Mouse (Mus musculus): ENCODE results near the gene Cops8. TPM values are rescaled to one million over a fixed set of nuclear protein-coding genes. Genes with fewer than 3 reads are reported as not detected.
A peak's percentile ranks its signal among the peaks of the same experiment; 100 is the strongest.

Cops8 gene
- polyA plus RNA-seq (2014; fragmentation: Nextera tagmentation; extraction: Ambion mirVana): 235 and 239 TPM in 2 replicates

DNA sequence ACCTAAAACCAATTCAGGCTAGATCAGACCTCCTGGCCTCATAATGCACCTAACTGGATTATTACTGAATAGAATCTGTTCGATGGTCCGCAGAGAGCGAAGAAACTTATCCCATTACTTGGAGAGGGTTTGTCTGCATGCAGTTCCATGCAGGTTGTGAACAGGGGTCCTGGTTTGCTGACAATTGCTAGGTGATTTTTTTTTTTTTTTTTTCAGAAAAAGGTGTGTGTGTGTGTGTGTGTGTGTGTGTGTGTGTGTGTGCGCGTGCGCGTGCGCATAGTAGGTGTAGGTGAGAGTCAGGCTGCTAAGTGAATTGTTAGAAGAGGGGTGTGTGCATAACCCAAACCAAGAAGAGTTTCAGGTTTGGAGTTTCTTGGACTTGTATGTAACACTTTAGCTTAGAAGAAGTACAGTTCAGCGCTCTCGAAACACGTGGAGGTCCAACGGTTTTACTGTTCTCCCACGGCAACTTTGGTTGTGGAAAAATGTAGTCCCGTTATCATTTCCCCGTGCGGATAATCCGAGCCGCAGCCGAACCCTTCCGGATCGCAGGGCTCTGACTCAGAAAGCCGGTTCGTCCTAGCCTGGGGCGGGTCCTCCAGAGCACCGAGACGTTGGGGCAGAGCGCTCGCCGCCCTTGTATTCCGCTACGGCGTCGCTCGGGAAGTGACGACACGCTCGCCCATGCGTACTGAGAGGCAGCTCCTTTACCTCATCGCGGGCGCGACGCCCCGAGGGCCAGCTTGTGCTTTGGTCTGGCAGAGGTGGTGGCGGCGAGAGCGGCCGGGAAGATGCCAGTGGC, at the start of gene Cops8:
Gene Cops8 (plus strand): TSS at position 223 of the 802 bp plus-strand sequence.
- H3K4me2 ChIP-seq (ENCODE audit: low read depth, low read length): peak within 1 kb of the TSS; percentile 53
- H3K4me1 ChIP-seq (ENCODE audit: control insufficient read depth, insufficient read depth, low read length): no peaks in the 10 kb centered on the region
- ATAC-seq (replicated peaks; ENCODE audit: insufficient number of reproducible peaks, low FRiP score, low TSS enrichment, low read depth) (peak; percentile 98), DNase-seq (ENCODE audit: low spot score) (peak; percentile 98)
- no peak within 1 kb of the TSS; the same call in 1 of the 2 replicates for H3K27ac ChIP-seq (replicated peaks; ENCODE audit: low read depth, low read length)
- 4% methylated on average over 48 of the region's 48 CpGs for WGBS
- no peaks in the 10 kb centered on the region for H3K27me3 ChIP-seq (ENCODE audit: control insufficient read depth, insufficient read depth, low read length)
- H3K4me3 ChIP-seq (ENCODE audit: low read depth, low read length): peak within 1 kb of the TSS; percentile 87
- peak within 1 kb of the TSS; percentile 88 for H3K9ac ChIP-seq (replicated peaks; ENCODE audit: low read length)
- peaks cover 3% of the 10 kb centered on the region for H3K36me3 ChIP-seq (replicated peaks; ENCODE audit: control insufficient read depth, insufficient read depth, low read depth, low read length)
- H3K9me3 ChIP-seq (replicated peaks; ENCODE audit: control insufficient read depth, low read length): no peaks in the 10 kb centered on the region

DNA sequence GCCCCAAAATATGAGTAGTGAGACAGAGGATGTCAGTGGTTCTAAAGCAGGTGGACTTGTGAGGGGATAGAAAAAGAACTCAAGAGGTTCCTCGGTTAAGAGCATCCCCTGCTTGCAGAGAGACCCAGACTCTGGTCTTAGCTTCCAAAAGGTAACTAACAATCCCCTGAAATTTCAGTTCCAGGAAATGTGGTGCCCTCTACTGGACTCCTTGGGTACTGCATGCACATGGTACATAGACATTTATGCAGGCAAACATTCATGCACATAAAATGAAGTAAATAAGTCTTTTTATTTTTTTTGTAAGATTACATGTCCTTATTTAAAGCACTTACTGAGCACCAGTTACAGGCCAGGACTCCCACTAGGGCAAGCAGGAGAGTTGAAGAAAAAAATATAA, 45.6 kb upstream of the Cops8 start:
- peak; percentile 54 for DNase-seq (ENCODE audit: low spot score)
- WGBS: 63% methylated on average over 1 of the region's 1 CpGs
- H3K9me3 ChIP-seq (replicated peaks; ENCODE audit: control insufficient read depth, low read length): no peaks in the 10 kb centered on the region
- no peak overlapping the region for H3K4me2 ChIP-seq (ENCODE audit: low read depth, low read length)
- no peaks in the 10 kb centered on the region for H3K36me3 ChIP-seq (replicated peaks; ENCODE audit: control insufficient read depth, insufficient read depth, low read depth, low read length)
- no peak overlapping the region for H3K27ac ChIP-seq (replicated peaks; ENCODE audit: low read depth, low read length)
- no peak overlapping the region for H3K9ac ChIP-seq (replicated peaks; ENCODE audit: low read length)
- no peak for ATAC-seq (replicated peaks; ENCODE audit: insufficient number of reproducible peaks, low FRiP score, low TSS enrichment, low read depth)
- no peak overlapping the region for H3K4me3 ChIP-seq (ENCODE audit: low read depth, low read length)
- H3K4me1 ChIP-seq (ENCODE audit: control insufficient read depth, insufficient read depth, low read length): peaks cover 3% of the 10 kb centered on the region
- no peaks in the 10 kb centered on the region for H3K27me3 ChIP-seq (ENCODE audit: control insufficient read depth, insufficient read depth, low read length)

DNA sequence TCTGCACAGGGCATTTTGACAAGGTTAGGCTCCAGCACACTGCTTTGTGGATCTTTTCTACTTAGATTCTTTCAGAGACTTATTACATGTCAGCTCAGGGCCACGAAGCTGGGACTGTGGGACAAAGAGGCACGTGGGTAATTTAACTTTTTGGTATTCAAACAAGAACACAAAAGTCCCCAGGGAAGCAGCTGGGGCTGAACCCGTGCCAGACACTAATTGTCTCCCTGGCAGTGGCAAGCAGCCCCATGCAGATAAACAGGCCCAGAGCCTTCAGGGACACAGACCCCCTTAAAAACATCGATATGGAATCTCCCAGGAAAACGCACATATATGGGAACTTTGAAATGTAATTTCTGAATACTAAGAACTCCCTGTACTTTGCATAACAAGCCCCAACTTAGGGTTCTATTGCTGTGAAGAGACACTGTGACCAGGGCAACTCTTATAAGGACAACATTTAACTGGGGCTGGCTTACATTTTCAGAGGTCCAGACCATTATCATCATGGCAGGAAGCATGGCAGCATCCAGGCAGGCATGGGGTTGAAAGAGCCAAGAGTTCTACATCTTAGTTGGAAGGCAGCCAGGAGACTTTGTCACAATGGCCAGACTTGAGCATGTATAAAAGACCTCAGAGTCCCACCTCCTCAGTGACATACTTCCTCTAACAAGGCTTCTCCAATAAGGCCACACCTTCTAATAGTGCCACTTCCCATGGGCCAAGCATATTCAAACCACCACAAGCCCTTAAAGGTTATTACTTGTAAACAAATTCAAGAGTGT, 41.6 kb upstream of the Cops8 start:
- H3K4me1 ChIP-seq (ENCODE audit: control insufficient read depth, insufficient read depth, low read length): no peaks in the 10 kb centered on the region
- no peak for ATAC-seq (replicated peaks; ENCODE audit: insufficient number of reproducible peaks, low FRiP score, low TSS enrichment, low read depth)
- DNase-seq (ENCODE audit: low spot score): no peak
- no peak overlapping the region for H3K9ac ChIP-seq (replicated peaks; ENCODE audit: low read length)
- no peak overlapping the region for H3K4me3 ChIP-seq (ENCODE audit: low read depth, low read length)
- H3K27me3 ChIP-seq (ENCODE audit: control insufficient read depth, insufficient read depth, low read length): no peaks in the 10 kb centered on the region
- no peaks in the 10 kb centered on the region for H3K36me3 ChIP-seq (replicated peaks; ENCODE audit: control insufficient read depth, insufficient read depth, low read depth, low read length)
- 68% methylated on average over 5 of the region's 5 CpGs for WGBS
- H3K27ac ChIP-seq (replicated peaks; ENCODE audit: low read depth, low read length): no peak overlapping the region
- H3K9me3 ChIP-seq (replicated peaks; ENCODE audit: control insufficient read depth, low read length): no peaks in the 10 kb centered on the region
- H3K4me2 ChIP-seq (ENCODE audit: low read depth, low read length): no peak overlapping the region

DNA sequence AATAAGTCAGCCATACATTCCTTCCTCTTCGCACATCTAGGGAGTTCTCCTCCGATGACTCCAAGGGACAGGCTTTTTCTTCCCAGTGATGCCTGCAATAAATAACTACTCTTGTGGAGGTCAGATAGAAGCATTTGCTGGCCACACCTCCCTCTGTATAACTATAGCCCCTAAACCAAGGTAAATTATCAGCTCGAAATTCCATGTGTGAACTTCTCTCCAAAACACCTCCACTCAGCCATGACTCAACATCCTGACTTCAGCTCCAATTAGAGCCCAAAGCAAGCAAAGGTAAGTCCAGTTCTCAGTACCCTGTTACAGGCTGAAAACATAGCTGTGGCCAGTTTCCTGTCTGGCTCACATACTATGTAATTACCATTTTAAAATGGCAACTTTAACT, 38.8 kb upstream of the Cops8 start:
- WGBS: 86% methylated on average over 3 of the region's 3 CpGs
- H3K4me1 ChIP-seq (ENCODE audit: control insufficient read depth, insufficient read depth, low read length): no peaks in the 10 kb centered on the region

DNA sequence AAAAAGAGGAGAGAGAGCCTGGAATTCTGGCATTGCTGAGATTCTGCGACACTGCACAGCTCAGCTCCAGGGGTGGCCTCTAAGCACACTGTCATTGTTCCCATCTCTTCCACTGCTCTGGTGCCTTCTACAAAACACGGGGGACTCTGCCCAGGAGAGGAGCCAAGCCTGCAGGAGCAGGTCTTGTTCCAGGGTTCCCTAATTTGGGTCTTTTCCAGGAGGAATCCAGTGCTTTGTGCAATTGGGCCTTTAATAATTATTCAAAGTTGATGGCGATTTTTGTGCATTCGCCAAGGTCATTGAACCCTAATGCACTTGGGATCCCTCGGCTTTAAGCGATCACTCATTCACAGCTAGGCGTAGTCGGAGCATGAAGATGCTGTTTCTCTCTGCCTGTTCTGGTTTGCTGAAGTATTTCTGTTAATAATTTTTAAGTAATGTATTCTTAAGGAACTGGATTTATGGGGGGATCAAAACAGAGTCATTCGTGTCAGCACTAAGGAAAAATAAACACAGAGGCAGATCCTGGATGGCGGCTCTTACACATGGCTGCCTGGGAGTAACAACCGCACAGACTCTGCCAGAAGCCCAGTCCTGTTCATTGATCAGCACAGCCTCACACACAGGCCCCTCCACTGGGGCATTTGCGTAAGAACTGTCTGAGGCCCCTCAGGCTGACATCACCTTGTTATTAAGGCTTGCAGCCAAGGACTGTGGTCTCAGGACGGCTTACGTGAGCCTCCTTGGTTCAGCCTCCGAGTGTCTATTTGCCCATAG, 35.9 kb upstream of the Cops8 start:
- no peak overlapping the region for H3K27ac ChIP-seq (replicated peaks; ENCODE audit: low read depth, low read length)
- no peaks in the 10 kb centered on the region for H3K27me3 ChIP-seq (ENCODE audit: control insufficient read depth, insufficient read depth, low read length)
- no peak overlapping the region for H3K4me3 ChIP-seq (ENCODE audit: low read depth, low read length)
- DNase-seq (ENCODE audit: low spot score): no peak
- H3K4me2 ChIP-seq (ENCODE audit: low read depth, low read length): no peak overlapping the region
- no peak overlapping the region for H3K9ac ChIP-seq (replicated peaks; ENCODE audit: low read length)
- H3K36me3 ChIP-seq (replicated peaks; ENCODE audit: control insufficient read depth, insufficient read depth, low read depth, low read length): no peaks in the 10 kb centered on the region
- 67% methylated on average over 15 of the region's 15 CpGs for WGBS
- ATAC-seq (replicated peaks; ENCODE audit: insufficient number of reproducible peaks, low FRiP score, low TSS enrichment, low read depth): no peak
- H3K9me3 ChIP-seq (replicated peaks; ENCODE audit: control insufficient read depth, low read length): no peaks in the 10 kb centered on the region
- no peaks in the 10 kb centered on the region for H3K4me1 ChIP-seq (ENCODE audit: control insufficient read depth, insufficient read depth, low read length)

More for the DNA sequence above, 38.8 kb upstream of the Cops8 start:
- no peak overlapping the region for H3K4me3 ChIP-seq (ENCODE audit: low read depth, low read length)
- H3K4me2 ChIP-seq (ENCODE audit: low read depth, low read length): no peak overlapping the region
- H3K27ac ChIP-seq (replicated peaks; ENCODE audit: low read depth, low read length): no peak overlapping the region
- ATAC-seq (replicated peaks; ENCODE audit: insufficient number of reproducible peaks, low FRiP score, low TSS enrichment, low read depth) (no peak), DNase-seq (ENCODE audit: low spot score) (no peak)
- no peaks in the 10 kb centered on the region for H3K27me3 ChIP-seq (ENCODE audit: control insufficient read depth, insufficient read depth, low read length)
- H3K9me3 ChIP-seq (replicated peaks; ENCODE audit: control insufficient read depth, low read length): no peaks in the 10 kb centered on the region
- H3K9ac ChIP-seq (replicated peaks; ENCODE audit: low read length): no peak overlapping the region
- H3K36me3 ChIP-seq (replicated peaks; ENCODE audit: control insufficient read depth, insufficient read depth, low read depth, low read length): no peaks in the 10 kb centered on the region

DNA sequence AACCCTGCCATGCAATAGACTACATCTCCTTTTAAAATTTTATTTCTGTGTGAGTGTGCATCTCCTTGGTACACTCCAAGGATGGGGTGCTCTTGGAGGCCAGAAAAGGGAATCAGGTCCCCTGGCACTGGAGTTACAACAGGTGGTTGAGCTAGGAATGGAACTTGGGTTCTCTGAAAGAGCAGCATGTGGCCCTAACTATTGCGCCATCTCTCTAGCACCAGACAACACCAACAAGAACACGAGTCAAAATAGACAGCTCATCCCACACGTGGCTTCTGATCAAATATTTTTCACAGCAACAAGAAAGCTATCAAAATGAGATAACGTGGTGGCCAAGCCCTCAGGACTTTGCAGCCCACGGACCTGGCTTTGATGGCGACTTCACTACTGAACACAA, 28.9 kb upstream of the Cops8 start:
- Histone ChIP-seq H3K4me2 (ENCODE audit: low read depth, low read length) (no peak overlapping the region), H3K27me3 (ENCODE audit: control insufficient read depth, insufficient read depth, low read length) (no peaks in the 10 kb centered on the region), H3K9ac (replicated peaks; ENCODE audit: low read length) (no peak overlapping the region), H3K4me1 (ENCODE audit: control insufficient read depth, insufficient read depth, low read length) (no peaks in the 10 kb centered on the region), H3K27ac (replicated peaks; ENCODE audit: low read depth, low read length) (no peak overlapping the region), H3K4me3 (ENCODE audit: low read depth, low read length) (no peak overlapping the region), H3K36me3 (replicated peaks; ENCODE audit: control insufficient read depth, insufficient read depth, low read depth, low read length) (no peaks in the 10 kb centered on the region), H3K9me3 (replicated peaks; ENCODE audit: control insufficient read depth, low read length) (no peaks in the 10 kb centered on the region)
- DNase-seq (ENCODE audit: low spot score) (no peak), ATAC-seq (replicated peaks; ENCODE audit: insufficient number of reproducible peaks, low FRiP score, low TSS enrichment, low read depth) (no peak)
- WGBS: 88% methylated on average over 6 of the region's 6 CpGs

DNA sequence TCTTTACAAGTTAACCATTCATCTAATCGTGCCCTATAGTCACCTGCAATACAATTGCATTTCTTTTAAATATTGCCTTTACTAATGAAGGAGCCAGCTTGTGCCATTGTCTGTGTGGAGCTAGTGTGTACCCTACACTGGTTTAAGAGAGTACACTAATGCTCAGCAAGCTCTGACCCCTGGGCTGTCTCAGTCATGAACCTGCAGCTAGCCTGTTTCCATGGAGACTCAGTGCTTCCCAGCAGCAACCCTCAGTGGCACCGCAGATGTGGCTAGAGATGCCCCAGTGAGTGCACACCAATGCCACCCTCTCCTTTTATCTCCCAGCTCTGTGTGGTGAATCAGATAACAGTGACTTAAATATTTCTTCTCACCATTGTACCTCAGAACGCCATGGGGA, 27.9 kb upstream of the Cops8 start:
- H3K4me2 ChIP-seq (ENCODE audit: low read depth, low read length): no peak overlapping the region
- DNase-seq (ENCODE audit: low spot score) (no peak), ATAC-seq (replicated peaks; ENCODE audit: insufficient number of reproducible peaks, low FRiP score, low TSS enrichment, low read depth) (no peak)
- no peaks in the 10 kb centered on the region for H3K9me3 ChIP-seq (replicated peaks; ENCODE audit: control insufficient read depth, low read length)
- no peak overlapping the region for H3K27ac ChIP-seq (replicated peaks; ENCODE audit: low read depth, low read length)
- H3K9ac ChIP-seq (replicated peaks; ENCODE audit: low read length): no peak overlapping the region
- no peaks in the 10 kb centered on the region for H3K27me3 ChIP-seq (ENCODE audit: control insufficient read depth, insufficient read depth, low read length)
- H3K4me3 ChIP-seq (ENCODE audit: low read depth, low read length): no peak overlapping the region
- H3K4me1 ChIP-seq (ENCODE audit: control insufficient read depth, insufficient read depth, low read length): no peaks in the 10 kb centered on the region
- H3K36me3 ChIP-seq (replicated peaks; ENCODE audit: control insufficient read depth, insufficient read depth, low read depth, low read length): no peaks in the 10 kb centered on the region
- 67% methylated on average over 3 of the region's 3 CpGs for WGBS
